Mouse (Mus musculus) hindbrain, embryonic 10.5 days (tissue): ENCODE measurements around the gene Rhobtb1. TPM values are rescaled to one million over a fixed set of nuclear protein-coding genes. Genes with fewer than 3 reads are reported as not detected.
A peak's percentile ranks its signal among the peaks of the same experiment; 100 is the strongest.

Source experiments
- DNase-seq: peaks from one replicate; pipeline ENCODE4 v3.0.0-alpha.2; 2017; ENCODE audit warnings: low spot score
- H3K27ac ChIP-seq: fragments of 300-500 bp; sonication (generic); 2 replicates; pipeline ENCODE4 v1.5.1; 2016; ENCODE audit warnings: mild to moderate bottlenecking, moderate library complexity
- H3K27me3 ChIP-seq: fragments of 300-500 bp; sonication (generic); 2 replicates; pipeline ENCODE4 v1.6.1; 2016; ENCODE audit warnings: mild to moderate bottlenecking; ENCODE audit not compliant: poor library complexity, insufficient read depth, severe bottlenecking
- H3K36me3 ChIP-seq: fragments of 300-500 bp; sonication (generic); 2 replicates; pipeline ENCODE4 v1.6.1; 2016; ENCODE audit warnings: mild to moderate bottlenecking, moderate library complexity
- H3K4me1 ChIP-seq: fragments of 300-500 bp; sonication (generic); replicated peaks from 2 replicates; pipeline ENCODE4 v1.6.1; 2016; ENCODE audit warnings: mild to moderate bottlenecking
- H3K4me3 ChIP-seq: fragments of 300-500 bp; sonication (generic); 2 replicates; pipeline ENCODE4 v1.5.1; 2016; ENCODE audit warnings: mild to moderate bottlenecking, moderate library complexity
- H3K9me3 ChIP-seq: fragments of 300-500 bp; sonication (generic); 2 replicates; pipeline ENCODE4 v1.6.1; 2016; ENCODE audit warnings: mild to moderate bottlenecking, moderate library complexity
- WGBS: fragments of 180-500 bp; shearing (Covaris S2); methylation state at CpG from one replicate; pipeline ENCODE4 v1.1.7; 2016; 5-methylcytosine and 5-hydroxymethylcytosine counted together
- polyA plus RNA-seq: library from polyadenylated mRNA; unstranded; fragments of >200 nt; fragmentation: Nextera tagmentation; extraction: Ambion mirVana; gene quantifications from 2 replicates; pipeline ENCODE4 v1.2.1, GENCODE M21; 2016

The Rhobtb1 gene
- 12.8 and 15.0 TPM in 2 replicates for polyA plus RNA-seq

GRCm38 (mm10) chr10:69151045-69151444 lies at the start of gene Rhobtb1:
Gene Rhobtb1 (plus strand): TSS chr10:69151434.
- Histone ChIP-seq H3K4me1 (no peaks in the 10 kb centered on the region), H3K27ac (no peak within 1 kb of the TSS), H3K27me3 (no peaks in the 10 kb centered on the region), H3K36me3 (no peaks in the 10 kb centered on the region), H3K9me3 (no peaks in the 10 kb centered on the region), H3K4me3 (no peak within 1 kb of the TSS)
- DNase-seq, result no peak
- WGBS, result 85% methylated on average over 20 of the region's 20 CpGs

DNA sequence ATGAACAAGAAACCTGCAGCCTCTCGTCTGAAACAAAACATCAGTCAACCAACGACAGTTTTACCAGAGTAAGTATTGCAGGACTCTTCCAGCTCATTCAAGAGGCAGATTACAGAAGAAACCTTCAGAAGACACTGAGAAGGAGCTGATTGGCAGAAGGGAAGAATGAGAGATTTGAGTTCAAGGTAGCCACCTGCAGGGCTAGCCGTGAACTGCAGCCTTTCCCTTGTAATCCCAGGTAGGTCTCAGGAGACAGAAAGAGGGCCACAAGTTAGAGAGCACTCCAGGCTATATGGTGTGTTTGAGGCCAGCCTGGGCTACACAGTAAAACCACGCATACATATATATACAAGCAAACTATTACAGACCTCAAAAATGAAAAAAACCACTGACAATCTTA lies 49.2 kb upstream of the Rhobtb1 start:
- 73% methylated on average over 4 of the region's 4 CpGs for WGBS
- Histone ChIP-seq H3K27me3 (no peaks in the 10 kb centered on the region), H3K9me3 (no peaks in the 10 kb centered on the region), H3K27ac (no peak overlapping the region), H3K4me3 (no peak overlapping the region), H3K4me1 (no peaks in the 10 kb centered on the region), H3K36me3 (no peaks in the 10 kb centered on the region)
- peak; percentile 37 for DNase-seq

- 88% methylated on average over 12 of the region's 12 CpGs for WGBS
- Histone ChIP-seq H3K27me3 (no peaks in the 10 kb centered on the region), H3K36me3 (no peaks in the 10 kb centered on the region), H3K4me1 (no peaks in the 10 kb centered on the region), H3K9me3 (no peaks in the 10 kb centered on the region), H3K27ac (no peak overlapping the region), H3K4me3 (no peak overlapping the region)
- DNase-seq, result no peak
Observed at GRCm38 (mm10) chr10:69104143-69104882, 46.9 kb upstream of the Rhobtb1 start.

DNA sequence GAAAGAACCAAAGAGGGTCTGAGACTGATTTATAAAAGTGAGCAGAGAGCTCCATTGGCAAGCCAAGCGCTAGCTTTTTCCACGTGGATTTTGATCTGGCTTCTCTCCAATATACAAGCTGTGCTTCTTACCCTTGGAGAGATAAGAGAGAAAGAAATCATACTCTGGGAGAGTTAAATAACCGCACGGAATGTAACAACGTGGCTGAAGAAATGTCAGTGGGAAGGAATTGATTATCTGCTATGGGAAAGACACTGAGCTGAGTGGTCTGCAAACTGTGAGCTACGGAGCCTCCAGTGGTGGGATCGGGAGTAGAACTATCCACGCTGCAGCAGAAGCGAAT lies 46.4 kb upstream of the Rhobtb1 start:
- 80% methylated on average over 9 of the region's 9 CpGs for WGBS
- Histone ChIP-seq H3K4me1 (no peaks in the 10 kb centered on the region), H3K4me3 (no peak overlapping the region), H3K27ac (no peak overlapping the region), H3K27me3 (no peaks in the 10 kb centered on the region), H3K9me3 (no peaks in the 10 kb centered on the region), H3K36me3 (no peaks in the 10 kb centered on the region)
- no peak for DNase-seq

DNA sequence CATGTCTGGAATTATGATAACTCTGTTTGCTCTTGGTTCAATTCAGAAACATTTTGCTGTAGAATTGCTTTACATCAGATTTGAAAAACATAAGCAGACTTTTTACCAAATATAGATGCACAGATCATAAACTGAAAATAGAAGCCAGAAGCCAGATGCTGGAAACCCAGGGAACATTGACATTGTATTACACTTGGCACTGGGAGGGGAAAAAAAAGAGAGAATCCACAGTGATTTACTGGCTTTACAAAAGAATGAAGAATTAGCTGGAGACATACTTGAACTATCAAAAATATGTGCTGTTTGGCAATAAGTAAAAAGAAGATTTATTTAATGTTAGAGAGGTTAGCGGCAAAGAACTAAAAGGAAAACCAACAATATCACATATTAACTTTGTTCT lies 44.4 kb upstream of the Rhobtb1 start:
- Histone ChIP-seq H3K27me3 (no peaks in the 10 kb centered on the region), H3K9me3 (no peaks in the 10 kb centered on the region), H3K4me3 (no peak overlapping the region), H3K4me1 (no peaks in the 10 kb centered on the region), H3K27ac (no peak overlapping the region), H3K36me3 (no peaks in the 10 kb centered on the region)
- no peak for DNase-seq
- WGBS, result 94% methylated on average over 1 of the region's 1 CpGs

- Histone ChIP-seq H3K27me3 (no peaks in the 10 kb centered on the region), H3K4me3 (no peak overlapping the region), H3K4me1 (no peaks in the 10 kb centered on the region), H3K36me3 (no peaks in the 10 kb centered on the region), H3K9me3 (no peaks in the 10 kb centered on the region), H3K27ac (no peak overlapping the region)
- 88% methylated on average over 8 of the region's 8 CpGs for WGBS
- DNase-seq, result no peak
Observed at GRCm38 (mm10) chr10:69107253-69107652, 44.0 kb upstream of the Rhobtb1 start.

DNA sequence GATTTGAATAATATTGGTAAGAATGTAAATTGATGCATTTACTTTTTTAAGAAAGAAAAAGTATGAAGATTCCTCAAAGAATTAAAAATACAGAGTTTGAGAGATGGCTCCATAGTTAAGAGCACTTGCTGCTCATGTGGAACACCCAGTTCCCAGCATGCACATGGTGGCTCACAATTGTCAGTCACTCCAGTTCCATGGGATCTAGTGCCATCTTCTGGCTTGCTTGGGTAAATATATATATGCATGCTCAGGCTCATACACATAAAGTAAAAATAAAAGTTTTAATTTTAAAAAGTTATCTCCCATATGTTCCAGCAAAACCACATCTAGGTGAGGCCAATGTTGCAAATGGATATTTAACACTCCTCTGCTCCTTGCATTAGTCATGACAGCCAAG lies 36.9 kb upstream of the Rhobtb1 start:
- H3K27ac ChIP-seq, result no peak overlapping the region
- H3K4me3 ChIP-seq, result no peak overlapping the region
- no peaks in the 10 kb centered on the region for H3K4me1 ChIP-seq
- DNase-seq, result no peak
- no peaks in the 10 kb centered on the region for H3K27me3 ChIP-seq
- H3K36me3 ChIP-seq, result no peaks in the 10 kb centered on the region
- H3K9me3 ChIP-seq, result no peaks in the 10 kb centered on the region

GRCm38 (mm10) chr10:69117996-69118395 lies 33.2 kb upstream of the Rhobtb1 start:
- no peak overlapping the region for H3K4me3 ChIP-seq
- no peaks in the 10 kb centered on the region for H3K4me1 ChIP-seq
- DNase-seq, result no peak
- H3K27me3 ChIP-seq, result no peaks in the 10 kb centered on the region
- no peaks in the 10 kb centered on the region for H3K36me3 ChIP-seq
- no peaks in the 10 kb centered on the region for H3K9me3 ChIP-seq
- H3K27ac ChIP-seq, result no peak overlapping the region

- no peaks in the 10 kb centered on the region for H3K27me3 ChIP-seq
- H3K9me3 ChIP-seq, result no peaks in the 10 kb centered on the region
- WGBS, result 90% methylated on average over 3 of the region's 3 CpGs
- H3K36me3 ChIP-seq, result no peaks in the 10 kb centered on the region
- DNase-seq, result no peak
- H3K4me1 ChIP-seq, result no peaks in the 10 kb centered on the region
- H3K4me3 ChIP-seq, result no peak overlapping the region
- H3K27ac ChIP-seq, result no peak overlapping the region
Observed at GRCm38 (mm10) chr10:69118893-69119292, 32.3 kb upstream of the Rhobtb1 start.

DNA sequence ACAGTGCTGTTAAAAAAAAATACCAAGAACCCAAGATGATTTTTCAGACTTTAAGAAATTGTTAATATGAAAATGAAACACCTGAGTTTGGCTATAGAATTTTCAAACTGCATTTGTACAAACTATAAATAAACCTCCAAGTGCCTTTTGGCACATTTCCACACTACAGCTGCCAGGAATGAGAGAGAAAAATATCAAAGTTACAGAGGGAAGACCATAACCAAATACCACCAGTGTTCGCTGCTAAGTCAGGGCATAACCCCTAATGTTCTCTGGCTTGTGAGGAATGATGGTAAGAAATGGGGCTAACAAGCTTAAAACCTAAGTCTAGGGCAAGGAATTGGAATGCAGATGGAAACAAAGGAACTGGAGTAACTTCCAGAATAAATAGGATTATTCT lies 31.8 kb upstream of the Rhobtb1 start:
- Histone ChIP-seq H3K4me3 (no peak overlapping the region), H3K9me3 (no peaks in the 10 kb centered on the region), H3K36me3 (no peaks in the 10 kb centered on the region), H3K27ac (no peak overlapping the region), H3K4me1 (no peaks in the 10 kb centered on the region), H3K27me3 (no peaks in the 10 kb centered on the region)
- DNase-seq, result no peak
- 84% methylated on average over 1 of the region's 1 CpGs for WGBS

GRCm38 (mm10) chr10:69126546-69126945 lies 24.7 kb upstream of the Rhobtb1 start:
- WGBS, result 97% methylated on average over 2 of the region's 2 CpGs
- Histone ChIP-seq H3K27me3 (no peaks in the 10 kb centered on the region), H3K9me3 (no peaks in the 10 kb centered on the region)

GRCm38 (mm10) chr10:69128531-69128930 lies 22.7 kb upstream of the Rhobtb1 start:
- Histone ChIP-seq H3K27ac (no peak overlapping the region), H3K27me3 (no peaks in the 10 kb centered on the region), H3K4me1 (no peaks in the 10 kb centered on the region), H3K9me3 (no peaks in the 10 kb centered on the region), H3K36me3 (no peaks in the 10 kb centered on the region), H3K4me3 (no peak overlapping the region)
- DNase-seq, result no peak
- WGBS, result 79% methylated on average over 3 of the region's 3 CpGs

More at GRCm38 (mm10) chr10:69126546-69126945, 24.7 kb upstream of the Rhobtb1 start:
- Histone ChIP-seq H3K36me3 (no peaks in the 10 kb centered on the region), H3K4me1 (no peaks in the 10 kb centered on the region), H3K4me3 (no peak overlapping the region), H3K27ac (no peak overlapping the region)
- no peak for DNase-seq

DNA sequence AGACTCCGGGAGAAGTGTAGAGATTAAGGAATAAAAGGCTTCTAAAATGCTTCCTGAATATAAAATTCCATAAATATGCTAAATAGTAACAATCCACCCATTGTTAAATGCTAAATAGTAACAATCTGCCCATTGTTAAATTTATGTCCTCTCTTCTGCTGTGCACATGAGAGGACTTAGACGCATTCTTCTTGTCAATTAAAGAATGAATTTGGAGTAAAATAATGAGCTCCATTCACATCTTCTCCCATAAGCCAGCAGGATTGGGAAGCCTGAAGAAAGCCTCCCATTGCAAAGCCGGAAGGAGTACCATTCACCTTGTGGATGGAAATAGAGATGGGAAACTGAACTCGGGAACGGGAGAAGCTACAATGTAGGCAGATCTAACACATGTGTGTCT lies 20.6 kb upstream of the Rhobtb1 start:
- no peaks in the 10 kb centered on the region for H3K9me3 ChIP-seq
- no peak for DNase-seq
- H3K4me3 ChIP-seq, result no peak overlapping the region
- no peaks in the 10 kb centered on the region for H3K36me3 ChIP-seq
- H3K27ac ChIP-seq, result no peak overlapping the region
- 82% methylated on average over 5 of the region's 5 CpGs for WGBS
- H3K27me3 ChIP-seq, result no peaks in the 10 kb centered on the region
- no peaks in the 10 kb centered on the region for H3K4me1 ChIP-seq

- no peak for DNase-seq
- Histone ChIP-seq H3K36me3 (no peaks in the 10 kb centered on the region), H3K27ac (no peak overlapping the region), H3K4me1 (peaks cover 9% of the 10 kb centered on the region; the same call in 1 of the 2 replicates), H3K27me3 (no peaks in the 10 kb centered on the region), H3K9me3 (no peaks in the 10 kb centered on the region), H3K4me3 (no peak overlapping the region)
Observed at GRCm38 (mm10) chr10:69134356-69134755, 16.9 kb upstream of the Rhobtb1 start.
